Mouse (Mus musculus): ENCODE measurements around the gene Mre11a. TPM values are rescaled to one million over a fixed set of nuclear protein-coding genes. Genes with fewer than 3 reads are reported as not detected.
"Not testable (repeated sequence)": the region's sequence is repeated elsewhere in the genome, so short reads cannot be mapped to it uniquely, and the experiment has no call there.

The Mre11a gene
- total RNA-seq, 4 experiments from 2014 or later: 12.2 to 21.4 (median 15.8) TPM

DNA sequence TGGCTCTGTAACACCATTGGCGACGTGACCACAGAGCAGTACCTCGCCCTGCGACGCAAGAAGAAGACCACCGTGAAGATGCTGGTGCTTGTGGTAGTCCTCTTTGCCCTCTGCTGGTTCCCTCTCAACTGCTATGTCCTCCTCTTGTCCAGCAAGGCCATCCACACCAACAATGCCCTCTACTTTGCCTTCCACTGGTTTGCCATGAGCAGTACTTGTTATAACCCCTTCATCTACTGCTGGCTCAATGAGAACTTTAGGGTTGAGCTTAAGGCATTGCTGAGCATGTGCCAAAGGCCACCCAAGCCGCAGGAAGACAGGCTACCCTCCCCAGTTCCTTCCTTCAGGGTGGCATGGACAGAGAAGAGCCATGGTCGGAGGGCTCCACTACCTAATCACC, 83.9 kb downstream of the Mre11a start:
- DNase-seq (ENCODE audit: low spot score in 2 of 2): no peak

DNA sequence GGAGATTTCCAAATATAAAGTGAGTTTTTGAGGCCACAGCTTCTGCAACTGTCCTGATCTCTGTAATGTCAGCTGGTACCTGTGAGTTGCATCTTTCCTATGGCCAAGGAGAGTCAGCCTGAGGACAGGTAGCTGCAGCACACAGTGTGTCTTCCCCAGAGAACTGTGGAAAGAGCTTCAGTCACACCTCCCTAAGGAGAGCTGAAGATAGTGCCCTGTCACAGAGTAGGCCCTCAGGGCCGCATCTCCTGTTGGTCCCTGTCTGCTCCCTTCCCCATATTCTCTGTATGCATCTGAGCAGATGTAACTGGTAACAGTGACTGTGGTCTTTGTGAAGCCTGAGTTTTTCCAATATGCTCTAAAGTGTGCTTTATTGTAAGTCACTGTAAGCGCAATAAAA, 85.9 kb downstream of the Mre11a start:
- DNase-seq (ENCODE audit: low spot score in 2 of 2): no peak

DNA sequence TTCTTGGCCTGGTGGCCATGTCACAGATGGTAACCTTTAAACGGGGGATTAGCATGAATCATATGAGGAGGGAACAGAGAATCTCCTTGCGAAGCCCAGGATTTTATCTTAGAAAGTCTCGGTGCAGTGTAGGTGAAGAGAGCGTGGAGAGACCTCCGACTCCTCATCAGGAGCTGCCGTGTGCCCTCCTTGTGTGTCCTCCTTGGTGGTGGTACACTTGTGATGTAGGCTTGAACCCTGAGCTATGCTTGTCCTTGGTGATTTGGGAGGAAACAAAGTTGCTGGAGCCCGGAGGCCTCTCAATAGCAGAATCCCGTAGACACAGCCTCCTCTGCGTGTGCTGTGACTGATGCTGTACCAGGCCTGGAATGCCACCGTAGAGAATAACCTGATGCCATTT, 86.3 kb downstream of the Mre11a start:
- no peak for DNase-seq (ENCODE audit: low spot score in 2 of 2)

DNA sequence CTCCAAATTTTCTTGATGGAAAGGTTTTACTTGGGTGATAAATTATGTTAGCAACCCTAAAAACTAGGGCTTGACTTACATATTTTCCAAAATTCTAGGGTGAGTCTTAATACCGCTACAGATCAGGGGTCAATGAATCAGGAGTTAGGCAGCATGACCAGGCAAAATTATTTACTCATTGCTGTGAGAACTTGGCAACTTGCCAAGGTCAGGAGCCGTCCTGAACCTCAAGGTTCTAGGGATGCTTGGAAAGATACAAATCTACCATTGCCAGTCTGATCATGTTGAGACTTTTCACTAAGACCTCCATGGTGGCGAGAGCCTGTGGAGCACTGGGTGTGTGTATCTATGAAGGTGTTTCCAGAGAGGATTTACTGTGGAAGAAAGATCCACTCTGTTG, 87.1 kb downstream of the Mre11a start:
- no peak for DNase-seq (ENCODE audit: low spot score in 2 of 2)

DNA sequence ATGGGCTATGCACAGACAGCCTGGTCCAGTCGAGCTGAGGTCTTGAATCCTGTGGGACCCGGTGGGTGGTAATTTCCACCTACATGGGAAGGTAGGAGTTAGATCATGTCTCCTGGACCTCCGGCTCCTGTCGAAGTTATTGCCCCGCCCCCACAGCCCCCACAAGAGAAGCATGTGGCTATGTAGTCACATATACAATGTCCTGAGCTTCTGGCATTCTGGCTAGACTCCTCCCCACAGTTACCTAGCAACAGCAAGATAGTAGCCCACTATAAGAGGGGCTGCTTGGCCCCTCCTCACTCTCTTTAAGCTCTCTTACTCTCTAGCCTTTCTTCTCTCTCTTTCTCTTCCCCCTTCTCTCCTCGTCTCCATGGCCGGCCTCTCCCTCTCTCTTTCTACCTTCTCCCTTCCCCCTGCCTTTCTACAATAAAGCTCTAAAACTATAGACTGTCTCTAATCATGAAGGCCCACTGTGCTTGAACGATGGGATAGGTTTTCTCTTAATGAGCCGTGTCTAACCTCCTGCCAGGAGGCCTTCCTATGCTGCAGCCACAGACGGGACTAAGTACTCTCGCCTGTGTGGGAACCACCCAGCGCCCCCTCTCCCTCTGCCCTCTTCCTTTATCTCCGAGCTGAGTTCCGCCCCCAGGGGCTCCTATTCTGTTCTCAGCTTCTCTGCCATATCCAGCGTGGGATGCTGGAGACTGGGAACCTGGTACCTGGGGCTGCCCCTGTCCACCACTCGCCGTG, 87.9 kb downstream of the Mre11a start:
- DNase-seq (ENCODE audit: low spot score in 2 of 2): no peak

DNA sequence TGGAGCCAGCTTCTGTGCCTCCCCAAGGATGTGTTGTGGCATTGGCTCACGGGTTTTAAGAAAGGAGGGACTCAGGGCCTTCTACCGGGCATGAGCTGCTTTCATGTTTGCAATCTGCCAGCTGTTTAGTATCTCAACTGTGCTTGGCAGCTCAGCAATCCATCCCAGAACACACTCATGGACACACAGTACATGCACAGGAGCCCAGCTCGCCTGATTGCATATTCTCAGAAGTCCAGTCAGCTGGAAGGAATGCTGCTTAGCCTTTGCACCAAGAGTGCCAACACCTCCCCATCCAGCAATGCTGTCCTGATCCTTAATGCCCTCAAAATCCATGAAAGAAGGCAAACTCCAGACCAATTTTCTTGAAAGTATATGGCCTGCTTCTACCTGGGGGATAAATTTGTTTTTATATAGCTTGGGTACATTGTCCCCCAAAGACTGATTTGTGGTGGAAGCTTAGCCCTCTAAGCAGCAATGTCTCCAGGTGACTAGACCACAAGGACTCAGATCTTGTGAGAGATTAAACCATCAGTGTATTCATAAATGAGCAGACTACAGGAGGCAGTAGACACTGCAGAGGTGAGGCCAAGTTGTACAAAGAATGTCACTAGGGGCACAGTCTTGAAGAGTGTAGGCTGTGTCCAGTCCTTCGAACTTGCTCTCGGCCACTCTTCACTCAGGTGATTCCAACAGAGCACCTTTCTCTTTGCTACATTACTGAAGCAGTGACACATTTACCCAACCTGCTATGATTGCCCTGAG, 91.5 kb downstream of the Mre11a start:
- no peak for DNase-seq (ENCODE audit: low spot score in 2 of 2)

DNA sequence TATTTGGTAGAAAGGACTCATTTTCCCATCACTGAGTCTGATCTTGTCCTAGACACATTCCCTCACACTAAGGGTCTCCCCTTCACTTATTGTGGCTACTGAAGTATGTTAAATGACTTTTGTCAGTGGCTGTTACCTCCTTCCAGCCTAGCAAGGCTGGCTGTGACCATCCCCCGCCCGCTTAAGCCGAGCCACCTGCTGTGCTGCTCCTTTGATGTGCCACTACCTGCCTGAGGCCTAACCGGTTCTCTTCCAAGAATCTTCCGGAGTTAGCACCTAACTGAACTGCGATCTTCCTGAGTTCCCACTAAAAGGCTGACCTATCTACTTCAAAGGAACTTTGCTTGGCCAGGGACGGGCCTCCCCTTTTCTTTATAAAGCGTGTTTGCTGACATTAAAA, 92.1 kb downstream of the Mre11a start:
- not testable (repeated sequence) for DNase-seq (ENCODE audit: low spot score in 2 of 2)

DNA sequence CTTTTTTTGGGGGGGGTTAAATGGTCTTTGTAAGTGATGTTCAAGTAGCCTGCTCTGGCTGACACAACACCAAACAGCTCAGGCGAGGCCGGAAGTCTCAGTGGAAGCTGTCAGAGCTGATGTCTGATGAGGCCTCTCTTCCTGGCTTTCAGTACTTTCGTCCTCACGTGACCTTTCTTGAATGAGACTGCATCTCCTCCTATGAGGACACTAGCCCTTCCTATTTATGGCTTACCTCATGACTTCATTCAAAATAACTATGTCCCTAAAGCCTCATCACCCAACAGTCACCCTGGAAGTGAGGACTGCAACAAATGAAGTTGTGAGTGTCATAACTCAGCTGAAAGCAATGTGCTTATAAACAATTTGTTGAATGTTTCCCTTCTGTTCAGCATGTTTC, 100.2 kb downstream of the Mre11a start:
- no peak for DNase-seq (ENCODE audit: low spot score in 2 of 2)

DNA sequence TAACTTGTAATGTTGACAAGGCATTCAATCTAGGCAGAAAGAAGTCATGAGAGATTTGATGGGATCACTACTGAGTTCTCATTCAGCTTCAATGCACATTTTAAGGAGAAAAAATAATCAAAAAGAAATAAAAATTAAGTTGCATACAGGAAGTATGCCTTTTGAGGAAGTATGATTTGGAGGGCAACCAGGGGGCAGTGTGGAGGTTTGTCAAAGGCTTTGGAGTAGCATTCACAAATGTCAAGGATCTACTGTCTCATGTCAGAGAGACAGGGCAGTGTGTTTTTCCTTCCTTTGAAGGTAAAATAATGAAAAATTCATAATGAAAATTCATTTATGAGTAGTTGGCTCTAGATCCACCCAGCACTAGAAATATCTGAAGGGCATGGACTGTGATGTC, 100.7 kb downstream of the Mre11a start:
- DNase-seq (ENCODE audit: low spot score in 2 of 2): no peak

DNA sequence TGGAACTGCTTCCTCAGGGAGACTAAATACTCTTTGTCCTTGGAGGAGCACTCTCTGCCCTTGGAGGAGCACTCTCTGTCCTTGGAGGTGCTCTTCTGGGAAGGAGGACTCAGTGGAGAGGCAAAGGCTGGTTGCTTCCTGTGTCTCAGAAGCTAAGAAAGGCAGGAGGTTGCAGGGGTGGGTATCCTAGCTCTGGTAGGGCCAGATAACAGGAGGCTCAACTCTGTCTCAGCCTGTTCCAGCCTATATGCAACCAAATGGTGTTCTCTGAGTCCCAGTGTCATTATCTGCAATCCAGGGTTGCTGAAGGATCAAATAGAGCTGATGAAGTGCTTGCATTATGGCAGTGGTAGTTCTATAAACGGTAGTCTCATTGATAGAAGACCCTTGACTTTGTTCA, 101.5 kb downstream of the Mre11a start:
- no peak for DNase-seq (ENCODE audit: low spot score in 2 of 2)

Other genes starting within 250 kb of the Mre11a start
- gene Amotl1, start 139.6 kb upstream of the Mre11a start, total RNA-seq (2022): 10 to 100 TPM; 15.0 to 18.9 (median 17.4) TPM
- not detected for gene Piwil4, start 43.9 kb upstream of the Mre11a start, total RNA-seq (2022)
- gene Fut4, start 32.3 kb upstream of the Mre11a start, total RNA-seq (2022): under 1 TPM; 0.10 to 0.41 (median 0.17) TPM
- 1 to 10 TPM in 1 of 4 experiments, under 1 TPM in 2, not detected in 1; 0.77 to 1.6 (median 0.83) TPM for gene 1700012B09Rik, start 13.6 kb upstream of the Mre11a start, total RNA-seq (2022)
- 10 to 100 TPM; 11.9 to 17.2 (median 13.0) TPM for gene Ankrd49, start 202 bp downstream of the Mre11a start, total RNA-seq (2022)
- 10 to 100 TPM; 11.8 to 14.9 (median 13.7) TPM for gene Gpr83, start 75.6 kb downstream of the Mre11a start, total RNA-seq (2022)
- not detected for gene Izumo1r, start 119.3 kb downstream of the Mre11a start, total RNA-seq (2022)